Mouse (Mus musculus) spleen, adult 2 months (tissue): ENCODE data around the gene Gm5134.

ENCODE experiments used
- CTCF ChIP-seq: fragments of 200-500 bp; IDR thresholded peaks from 2 replicates; pipeline ENCODE4 v1.5.1; 2011; ENCODE audit warnings: mild to moderate bottlenecking, inconsistent platforms; ENCODE audit not compliant: insufficient read depth, insufficient read length, insufficient replicate concordance; ENCODE audit errors: extremely low read depth
- POLR2A ChIP-seq: fragments of 200-500 bp; IDR thresholded peaks from 2 replicates; pipeline ENCODE4 v1.6.1; 2011; ENCODE audit warnings: low read depth, low read length, inconsistent platforms

DNA sequence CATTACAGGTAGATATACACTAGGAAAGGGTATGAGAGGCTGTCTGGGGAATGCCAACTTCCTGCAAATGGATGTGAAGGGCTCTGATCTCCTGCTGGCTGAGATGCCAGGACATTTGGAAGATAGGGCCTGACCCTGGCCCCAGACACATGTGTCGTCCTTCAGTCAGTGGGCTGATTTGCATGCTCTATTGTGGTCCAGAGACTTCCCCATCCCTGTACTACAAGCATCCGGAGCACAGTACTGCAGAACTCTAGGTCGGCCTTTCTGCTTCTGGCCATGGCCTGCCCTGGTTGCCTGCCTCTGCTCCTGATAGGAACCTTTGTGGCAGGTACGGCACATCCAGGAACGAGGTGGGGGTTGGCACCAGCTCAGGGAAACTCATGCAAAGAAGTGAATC is 6.2 kb upstream of the Gm5134 start:
- TF ChIP-seq CTCF (no peak), POLR2A (no peak; the same call in 1 of the 2 replicates)
